Mouse (Mus musculus): Measurements from ENCODE around the gene St7. TPM values are rescaled to one million over a fixed set of nuclear protein-coding genes. Genes with fewer than 3 reads are reported as not detected.

St7 gene
- polyA plus RNA-seq, 1 experiment from 2014 or later, result 19.8 TPM

GRCm38 (mm10) chr6:17942344-17942743, 249.6 kb downstream of the St7 start:
- Histone ChIP-seq H3K4me3 (ENCODE audit: low read length) (no peak overlapping the region), H3K9ac (replicated peaks; ENCODE audit: low read length) (no peak overlapping the region), H3K4me1 (ENCODE audit: insufficient read depth, low read length) (0 out of 2 replicates have a peak, but pooled peaks cover 5% of the 10 kb centered on the region), H3K27me3 (ENCODE audit: insufficient read depth, low read length) (no peaks in the 10 kb centered on the region), H3K4me2 (replicated peaks; ENCODE audit: low read depth, low read length) (no peak overlapping the region), H3K27ac (ENCODE audit: low read length) (no peak overlapping the region), H3K9me3 (ENCODE audit: low read length) (no peaks in the 10 kb centered on the region), H3K36me3 (ENCODE audit: insufficient read depth, low read length) (no peaks in the 10 kb centered on the region)
- no peak for ATAC-seq (ENCODE audit: low FRiP score, low TSS enrichment)
- 47% methylated on average over 7 of the region's 7 CpGs for WGBS

- Histone ChIP-seq H3K4me1 (ENCODE audit: insufficient read depth, low read length) (0 out of 2 replicates have a peak, but pooled peaks cover 5% of the 10 kb centered on the region), H3K9me3 (ENCODE audit: low read length) (no peaks in the 10 kb centered on the region), H3K27ac (ENCODE audit: low read length) (no peak overlapping the region), H3K4me2 (replicated peaks; ENCODE audit: low read depth, low read length) (no peak overlapping the region), H3K27me3 (ENCODE audit: insufficient read depth, low read length) (no peaks in the 10 kb centered on the region), H3K36me3 (ENCODE audit: insufficient read depth, low read length) (no peaks in the 10 kb centered on the region), H3K4me3 (ENCODE audit: low read length) (no peak overlapping the region), H3K9ac (replicated peaks; ENCODE audit: low read length) (no peak overlapping the region)
- 67% methylated on average over 9 of the region's 9 CpGs for WGBS
- ATAC-seq (ENCODE audit: low FRiP score, low TSS enrichment), result 0 out of 2 replicates have a peak, but pooled peaks have one; percentile 23
These were observed 251.3 kb downstream of the St7 start for GRCm38 (mm10) chr6:17943877-17944617.

GRCm38 (mm10) chr6:17946456-17946855, 253.7 kb downstream of the St7 start:
- Histone ChIP-seq H3K27me3 (ENCODE audit: insufficient read depth, low read length) (no peaks in the 10 kb centered on the region), H3K4me2 (replicated peaks; ENCODE audit: low read depth, low read length) (no peak overlapping the region), H3K9ac (replicated peaks; ENCODE audit: low read length) (no peak overlapping the region), H3K4me1 (ENCODE audit: insufficient read depth, low read length) (0 out of 2 replicates have a peak, but pooled peaks cover 5% of the 10 kb centered on the region), H3K27ac (ENCODE audit: low read length) (no peak overlapping the region), H3K36me3 (ENCODE audit: insufficient read depth, low read length) (no peaks in the 10 kb centered on the region), H3K9me3 (ENCODE audit: low read length) (no peaks in the 10 kb centered on the region), H3K4me3 (ENCODE audit: low read length) (no peak overlapping the region)
- 75% methylated on average over 5 of the region's 5 CpGs for WGBS
- no peak for ATAC-seq (ENCODE audit: low FRiP score, low TSS enrichment)

- Histone ChIP-seq H3K9me3 (ENCODE audit: low read length) (no peaks in the 10 kb centered on the region), H3K4me1 (ENCODE audit: insufficient read depth, low read length) (0 out of 2 replicates have a peak, but pooled peaks cover 1% of the 10 kb centered on the region), H3K36me3 (ENCODE audit: insufficient read depth, low read length) (no peaks in the 10 kb centered on the region), H3K4me3 (ENCODE audit: low read length) (no peak overlapping the region), H3K9ac (replicated peaks; ENCODE audit: low read length) (no peak overlapping the region), H3K4me2 (replicated peaks; ENCODE audit: low read depth, low read length) (no peak overlapping the region), H3K27ac (ENCODE audit: low read length) (no peak overlapping the region), H3K27me3 (ENCODE audit: insufficient read depth, low read length) (no peaks in the 10 kb centered on the region)
- no peak for ATAC-seq (ENCODE audit: low FRiP score, low TSS enrichment)
- WGBS, result 72% methylated on average over 11 of the region's 11 CpGs
These were observed 254.5 kb downstream of the St7 start for GRCm38 (mm10) chr6:17947130-17947831.

- H3K27me3 ChIP-seq (ENCODE audit: insufficient read depth, low read length), result no peaks in the 10 kb centered on the region
- no peaks in the 10 kb centered on the region for H3K9me3 ChIP-seq (ENCODE audit: low read length)
- ATAC-seq (ENCODE audit: low FRiP score, low TSS enrichment), result no peak
- H3K27ac ChIP-seq (ENCODE audit: low read length), result no peak overlapping the region
- H3K4me2 ChIP-seq (replicated peaks; ENCODE audit: low read depth, low read length), result no peak overlapping the region
- 85% methylated on average over 5 of the region's 5 CpGs for WGBS
- no peak overlapping the region for H3K4me3 ChIP-seq (ENCODE audit: low read length)
- no peaks in the 10 kb centered on the region for H3K4me1 ChIP-seq (ENCODE audit: insufficient read depth, low read length)
- no peaks in the 10 kb centered on the region for H3K36me3 ChIP-seq (ENCODE audit: insufficient read depth, low read length)
- no peak overlapping the region for H3K9ac ChIP-seq (replicated peaks; ENCODE audit: low read length)
These were observed 256.4 kb downstream of the St7 start for GRCm38 (mm10) chr6:17949103-17949502.

GRCm38 (mm10) chr6:17951779-17952178, 259.0 kb downstream of the St7 start:
- H3K36me3 ChIP-seq (ENCODE audit: insufficient read depth, low read length), result no peaks in the 10 kb centered on the region
- no peak overlapping the region for H3K4me2 ChIP-seq (replicated peaks; ENCODE audit: low read depth, low read length)
- no peak overlapping the region for H3K27ac ChIP-seq (ENCODE audit: low read length)
- H3K9me3 ChIP-seq (ENCODE audit: low read length), result no peaks in the 10 kb centered on the region
- H3K9ac ChIP-seq (replicated peaks; ENCODE audit: low read length), result no peak overlapping the region
- no peak overlapping the region for H3K4me3 ChIP-seq (ENCODE audit: low read length)
- H3K4me1 ChIP-seq (ENCODE audit: insufficient read depth, low read length), result no peaks in the 10 kb centered on the region
- 54% methylated on average over 8 of the region's 8 CpGs for WGBS
- no peak for ATAC-seq (ENCODE audit: low FRiP score, low TSS enrichment)
- no peaks in the 10 kb centered on the region for H3K27me3 ChIP-seq (ENCODE audit: insufficient read depth, low read length)

- Histone ChIP-seq H3K9me3 (ENCODE audit: low read length) (no peaks in the 10 kb centered on the region), H3K4me3 (ENCODE audit: low read length) (no peak overlapping the region), H3K27me3 (ENCODE audit: insufficient read depth, low read length) (no peaks in the 10 kb centered on the region), H3K27ac (ENCODE audit: low read length) (no peak overlapping the region), H3K36me3 (ENCODE audit: insufficient read depth, low read length) (no peaks in the 10 kb centered on the region), H3K4me2 (replicated peaks; ENCODE audit: low read depth, low read length) (no peak overlapping the region), H3K4me1 (ENCODE audit: insufficient read depth, low read length) (no peaks in the 10 kb centered on the region), H3K9ac (replicated peaks; ENCODE audit: low read length) (no peak overlapping the region)
- WGBS, result 93% methylated on average over 3 of the region's 3 CpGs
- no peak for ATAC-seq (ENCODE audit: low FRiP score, low TSS enrichment)
These were observed 270.7 kb downstream of the St7 start for GRCm38 (mm10) chr6:17963455-17963854.

GRCm38 (mm10) chr6:17968467-17969144, 275.9 kb downstream of the St7 start:
- no peak overlapping the region for H3K4me2 ChIP-seq (replicated peaks; ENCODE audit: low read depth, low read length)
- H3K36me3 ChIP-seq (ENCODE audit: insufficient read depth, low read length), result no peaks in the 10 kb centered on the region
- H3K27me3 ChIP-seq (ENCODE audit: insufficient read depth, low read length), result no peaks in the 10 kb centered on the region
- H3K9me3 ChIP-seq (ENCODE audit: low read length), result no peaks in the 10 kb centered on the region
- WGBS, result 64% methylated on average over 1 of the region's 1 CpGs
- no peaks in the 10 kb centered on the region for H3K4me1 ChIP-seq (ENCODE audit: insufficient read depth, low read length)
- H3K27ac ChIP-seq (ENCODE audit: low read length), result no peak overlapping the region
- no peak overlapping the region for H3K4me3 ChIP-seq (ENCODE audit: low read length)
- H3K9ac ChIP-seq (replicated peaks; ENCODE audit: low read length), result no peak overlapping the region
- ATAC-seq (ENCODE audit: low FRiP score, low TSS enrichment), result no peak

- no peak overlapping the region for H3K9ac ChIP-seq (replicated peaks; ENCODE audit: low read length)
These were observed 277.1 kb downstream of the St7 start for GRCm38 (mm10) chr6:17969815-17970214.

More at GRCm38 (mm10) chr6:17969815-17970214, 277.1 kb downstream of the St7 start:
- Histone ChIP-seq H3K27ac (ENCODE audit: low read length) (no peak overlapping the region), H3K4me3 (ENCODE audit: low read length) (no peak overlapping the region), H3K36me3 (ENCODE audit: insufficient read depth, low read length) (no peaks in the 10 kb centered on the region), H3K4me2 (replicated peaks; ENCODE audit: low read depth, low read length) (no peak overlapping the region), H3K9me3 (ENCODE audit: low read length) (no peaks in the 10 kb centered on the region), H3K27me3 (ENCODE audit: insufficient read depth, low read length) (no peaks in the 10 kb centered on the region), H3K4me1 (ENCODE audit: insufficient read depth, low read length) (no peaks in the 10 kb centered on the region)
- no peak for ATAC-seq (ENCODE audit: low FRiP score, low TSS enrichment)
- WGBS, result 74% methylated on average over 1 of the region's 1 CpGs

All from kidney, embryonic 16.5 days (tissue).